Mouse (Mus musculus): ENCODE measurements around the gene Snapc3.
"Not testable (repeated sequence)": the region's sequence is repeated elsewhere in the genome, so short reads cannot be mapped to it uniquely, and the experiment has no call there.

The Snapc3 gene

GRCm38 (mm10) chr4:83493112-83493511 lies 75.6 kb downstream of the Snapc3 start:
- DNase-seq (ENCODE audit: extremely low read depth, insufficient read length, low spot score) = no peak

- not testable (repeated sequence) for DNase-seq (ENCODE audit: extremely low read depth, insufficient read length, low spot score)
Measured at GRCm38 (mm10) chr4:83497013-83497412, 79.5 kb downstream of the Snapc3 start.

DNA sequence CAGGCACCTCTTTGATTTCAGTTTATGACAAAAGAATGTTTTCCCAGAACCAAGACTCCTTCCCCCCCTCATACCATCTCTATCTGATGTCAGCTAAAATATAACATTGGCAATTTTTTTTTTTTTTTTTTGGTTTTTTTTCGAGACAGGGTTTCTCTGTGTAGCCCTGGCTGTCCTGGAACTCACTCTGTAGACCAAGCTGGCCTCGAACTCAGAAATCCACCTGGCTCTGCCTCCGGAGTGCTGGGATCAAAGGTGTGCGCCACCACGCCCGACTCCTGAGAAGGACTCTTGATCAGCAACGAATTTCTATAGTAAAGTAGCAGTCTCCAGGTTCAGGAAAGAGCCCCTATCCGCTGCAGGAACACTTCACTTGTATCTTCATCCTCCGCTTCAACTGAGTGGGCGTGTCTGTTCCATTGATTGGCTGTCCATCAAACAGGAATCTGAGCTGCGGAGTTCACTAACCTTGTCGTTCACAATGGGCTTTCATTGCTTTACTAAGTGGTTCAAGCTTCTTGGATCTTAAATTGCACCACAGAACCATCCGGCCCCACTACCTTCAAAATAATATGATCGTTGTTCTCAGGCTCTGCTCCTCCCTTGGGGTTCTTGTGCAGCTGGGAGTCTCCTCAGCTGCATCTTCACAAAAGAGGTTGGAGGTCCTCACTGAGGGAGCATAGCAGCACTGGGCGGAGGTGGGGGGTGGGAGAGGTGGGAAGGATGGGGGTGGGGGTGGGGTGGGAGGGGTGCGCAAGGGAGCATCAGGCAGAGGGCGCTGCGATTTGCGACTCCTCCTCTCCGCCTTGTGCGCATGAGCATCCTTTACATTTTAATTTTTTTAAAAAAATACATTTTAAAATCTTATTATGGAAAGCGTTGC lies 82.9 kb downstream of the Snapc3 start:
- DNase-seq (ENCODE audit: extremely low read depth, insufficient read length, low spot score) = no peak

DNA sequence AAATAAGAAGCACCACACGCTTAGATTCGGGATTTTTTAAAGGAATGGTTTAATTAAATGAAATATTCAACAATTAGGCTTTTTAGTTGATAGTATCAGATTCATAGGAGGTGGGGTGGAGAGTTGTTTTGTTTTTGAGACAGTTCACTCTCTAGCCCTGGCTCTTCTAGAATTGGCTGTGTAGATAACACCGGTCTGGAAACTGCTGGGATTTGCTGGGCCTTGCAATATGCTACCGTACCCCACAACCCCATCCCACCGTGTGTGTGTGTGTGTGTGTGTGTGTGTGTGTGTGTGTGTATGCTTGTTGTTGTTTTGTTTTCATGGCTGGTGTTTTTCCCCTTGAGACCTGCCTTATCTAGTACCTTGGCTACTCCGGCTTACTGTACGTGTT lies 83.5 kb downstream of the Snapc3 start:
- DNase-seq (ENCODE audit: extremely low read depth, insufficient read length, low spot score) = no peak

- no peak for DNase-seq (ENCODE audit: extremely low read depth, insufficient read length, low spot score)
Measured at GRCm38 (mm10) chr4:83509600-83509999, 92.1 kb downstream of the Snapc3 start.

DNA sequence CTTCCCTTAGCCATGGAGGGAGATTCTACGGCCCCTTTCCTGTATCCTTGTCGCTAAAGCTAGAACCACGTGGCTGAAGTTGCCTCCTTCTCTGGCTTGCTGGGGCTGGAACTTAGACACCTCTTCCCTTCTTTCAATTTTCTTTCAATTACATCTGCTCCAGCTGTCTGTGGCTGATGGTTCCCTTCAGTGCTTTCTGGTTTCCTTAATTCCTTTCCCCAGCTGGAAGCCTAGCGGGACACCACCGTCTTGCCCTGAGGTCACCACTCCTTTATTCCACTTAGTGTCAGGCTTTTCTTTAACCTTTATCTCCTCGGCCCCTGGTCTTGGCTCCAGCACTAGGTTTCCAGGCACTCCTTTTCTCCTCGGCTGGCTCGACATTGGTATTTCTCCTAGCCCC lies 93.6 kb downstream of the Snapc3 start:
- no peak for DNase-seq (ENCODE audit: extremely low read depth, insufficient read length, low spot score)

GRCm38 (mm10) chr4:83512217-83512616 lies 94.7 kb downstream of the Snapc3 start:
- no peak for DNase-seq (ENCODE audit: extremely low read depth, insufficient read length, low spot score)

DNA sequence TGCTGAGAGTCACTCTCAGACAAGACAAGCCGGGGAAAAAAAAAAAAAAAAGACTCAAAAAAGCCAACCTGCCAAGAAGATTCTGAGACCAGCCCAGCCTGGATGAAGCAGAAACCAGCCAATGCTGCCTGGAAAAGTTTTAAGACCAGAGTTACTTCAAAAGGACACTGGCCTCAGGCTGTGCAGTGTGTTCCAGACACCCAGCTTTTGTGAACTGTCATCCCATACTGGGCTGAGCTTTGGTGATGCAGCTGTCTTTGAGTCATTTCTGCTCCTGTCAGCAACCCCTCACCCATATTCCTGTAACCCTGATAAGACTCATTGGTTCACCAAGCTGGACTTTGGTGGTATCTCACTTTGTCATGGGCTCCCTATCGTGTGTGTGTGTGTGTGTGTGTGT lies 95.1 kb downstream of the Snapc3 start:
- DNase-seq (ENCODE audit: extremely low read depth, insufficient read length, low spot score) = no peak

DNA sequence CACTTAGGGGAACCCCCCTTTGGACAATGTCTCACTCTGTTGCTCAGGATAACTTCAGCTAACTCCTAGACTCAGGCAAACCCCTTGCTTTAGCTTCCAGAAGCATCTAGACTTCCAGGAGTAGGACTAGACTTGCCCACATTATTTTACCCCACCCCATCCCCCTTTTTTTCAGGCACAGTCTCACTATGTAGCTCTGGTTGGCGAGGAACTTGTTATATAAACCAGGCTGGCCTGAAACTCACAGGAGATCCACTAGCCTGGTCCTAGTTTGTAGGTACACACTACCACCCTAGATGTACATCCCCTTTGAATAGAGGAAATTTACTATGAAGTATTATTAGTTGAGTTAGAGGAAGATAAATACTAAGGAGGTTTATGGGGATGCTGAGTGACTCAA lies 96.7 kb downstream of the Snapc3 start:
- DNase-seq (ENCODE audit: extremely low read depth, insufficient read length, low spot score) = no peak

DNA sequence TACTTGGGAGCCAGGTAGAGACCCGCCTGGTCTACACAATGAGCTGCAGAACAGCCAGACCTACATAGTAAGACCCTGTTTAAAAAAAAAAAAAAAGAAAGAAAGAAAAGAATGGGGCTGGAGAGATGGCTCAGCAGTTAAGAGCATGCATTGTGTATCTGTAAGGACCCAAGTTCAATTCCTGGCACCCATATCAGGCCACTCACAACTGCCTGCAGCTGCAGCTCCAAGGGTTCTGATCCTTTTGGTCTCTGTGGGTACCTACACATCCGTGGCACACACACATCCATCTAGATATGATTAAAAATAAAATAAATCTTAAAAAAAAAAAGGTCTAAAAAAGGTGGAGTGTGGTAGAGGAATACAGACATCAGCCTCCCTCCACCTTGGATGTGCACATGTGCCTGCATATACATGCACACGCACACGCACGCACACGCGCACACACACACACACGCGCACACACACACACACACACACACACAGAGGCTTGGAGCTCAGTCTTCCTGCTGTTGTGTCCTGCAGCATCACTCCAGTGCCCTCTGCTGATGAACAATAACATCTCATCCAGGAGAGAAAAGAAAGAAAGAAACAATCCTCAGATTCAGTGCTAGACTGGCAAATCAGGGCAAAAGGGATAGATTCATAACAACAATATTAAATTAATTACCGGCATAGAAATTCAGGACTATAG lies 97.6 kb downstream of the Snapc3 start:
- no peak for DNase-seq (ENCODE audit: extremely low read depth, insufficient read length, low spot score)

DNA sequence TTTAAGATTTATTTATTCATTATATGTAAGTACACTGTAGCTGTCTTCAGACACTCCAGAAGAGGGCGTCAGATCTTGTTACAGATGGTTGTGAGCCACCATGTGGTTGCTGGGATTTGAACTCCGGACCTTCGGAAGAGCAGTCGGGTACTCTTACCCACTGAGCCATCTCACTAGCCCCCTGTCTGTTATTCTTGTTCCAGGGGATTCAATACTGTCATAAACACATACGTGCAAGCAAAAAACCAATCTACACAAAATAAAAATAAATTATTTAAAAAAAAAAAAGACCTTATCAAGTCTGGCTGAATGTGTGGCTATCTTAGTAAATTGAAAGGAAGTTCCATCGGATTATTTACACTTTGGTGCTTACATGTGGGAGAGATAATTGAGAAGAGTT lies 98.6 kb downstream of the Snapc3 start:
- DNase-seq (ENCODE audit: extremely low read depth, insufficient read length, low spot score) = not testable (repeated sequence)
